Mouse (Mus musculus): ENCODE data around the gene Mrvi1. TPM values are rescaled to one million over a fixed set of nuclear protein-coding genes. Genes with fewer than 3 reads are reported as not detected.

The Mrvi1 gene
- 1.1 and 1.4 TPM in 2 replicates for polyA plus RNA-seq (2012; rRNA removed)

GRCm38 (mm10) chr7:110982053-110982705 lies at the start of gene Mrvi1:
TSS of gene Mrvi1 (minus strand) at chr7:110982461.

DNA sequence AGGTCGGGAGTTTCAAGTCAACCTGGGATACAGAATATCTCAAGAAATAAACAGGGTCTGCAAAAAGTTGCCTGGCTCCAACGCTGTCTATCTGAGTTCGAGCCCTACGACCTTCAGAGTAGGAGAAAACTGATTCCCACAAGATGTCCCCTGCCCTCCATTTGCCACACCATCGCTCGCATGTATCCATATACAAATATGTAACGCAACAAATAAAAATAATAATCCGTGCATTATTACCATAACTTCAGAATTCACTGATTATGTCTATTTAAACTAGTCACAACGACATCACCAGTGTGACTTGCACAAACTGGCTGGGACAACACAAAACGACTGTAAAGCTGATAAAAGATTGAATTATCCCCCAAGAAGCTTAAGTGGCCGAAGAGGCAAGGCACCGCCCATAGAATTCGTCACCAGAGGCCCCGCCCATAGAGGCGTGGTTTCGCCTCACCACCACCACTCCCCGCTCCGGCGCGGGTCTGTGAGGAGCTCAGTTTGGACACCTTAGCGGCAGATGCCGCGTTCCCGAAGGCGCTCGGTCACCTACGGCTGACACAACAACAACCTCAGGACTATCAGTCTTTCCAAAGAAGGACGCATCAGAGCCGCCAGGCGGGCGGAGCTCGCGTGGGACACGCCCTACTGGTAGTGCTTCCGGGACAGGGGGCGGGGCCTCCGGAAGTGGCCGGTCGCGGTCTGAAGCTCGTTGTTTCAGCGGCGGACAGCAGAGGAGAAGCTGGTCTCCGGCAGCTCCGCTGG lies 46.2 kb upstream of the Mrvi1 start, which contains the start of gene Ctr9:
Gene Ctr9, plus strand, starts transcription at position 671 of the 765 bp plus-strand sequence.

DNA sequence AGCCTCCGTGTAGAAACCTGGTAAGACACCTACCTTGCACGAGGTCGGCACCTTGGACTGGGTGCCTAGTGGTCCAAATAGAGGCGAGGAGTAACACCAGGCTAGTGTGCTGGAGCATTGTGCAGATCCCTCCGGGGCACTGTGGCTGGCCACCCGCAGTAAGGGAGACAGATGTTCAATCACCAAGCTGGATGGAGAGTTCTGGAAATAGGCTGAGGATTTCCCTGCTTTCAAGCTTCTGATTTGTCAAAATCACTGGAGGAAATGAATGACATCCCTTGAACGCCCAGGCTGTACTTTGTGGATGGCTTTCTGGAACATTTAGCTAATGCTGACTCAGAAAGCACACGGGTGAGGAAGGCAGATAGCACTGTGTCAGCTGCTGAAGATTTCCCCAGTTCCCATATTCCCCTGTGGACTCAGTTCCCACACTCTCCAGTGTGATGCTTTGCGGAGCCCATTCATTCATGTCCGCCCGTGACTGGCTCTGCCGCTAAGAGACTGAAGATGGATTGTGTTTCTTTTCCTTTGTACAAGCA lies 119.4 kb downstream of the Mrvi1 start, which contains the start of gene Lyve1:
Gene Lyve1, minus strand, starts transcription at position 489 of the 539 bp plus-strand sequence.

GRCm38 (mm10) chr7:110843916-110844874 lies 138.1 kb downstream of the Mrvi1 start, which contains the start of gene Rnf141:
TSS of gene Rnf141 (minus strand) at chr7:110844457.

Other genes with a start within 250 kb of the Mrvi1 start
- 4.6 and 6.1 TPM in 2 replicates for gene Ampd3, start 214.3 kb downstream of the Mrvi1 start, polyA plus RNA-seq (2012; rRNA removed)
- 32.5 and 33.2 TPM in 2 replicates for gene Rnf141, start 138.0 kb downstream of the Mrvi1 start, polyA plus RNA-seq (2012; rRNA removed)
- 5.6 and 5.8 TPM in 2 replicates for gene Lyve1, start 119.2 kb downstream of the Mrvi1 start, polyA plus RNA-seq (2012; rRNA removed)
- gene Ctr9, start 46.5 kb upstream of the Mrvi1 start, polyA plus RNA-seq (2012; rRNA removed), result 48.8 and 51.5 TPM in 2 replicates
- 568 and 666 TPM in 2 replicates for gene Eif4g2, start 100.6 kb upstream of the Mrvi1 start, polyA plus RNA-seq (2012; rRNA removed)